Mouse (Mus musculus): ENCODE results near the gene Sik2. TPM values are rescaled to one million over a fixed set of nuclear protein-coding genes. Genes with fewer than 3 reads are reported as not detected.

Sik2 gene
- polyA plus RNA-seq, 1 experiment from 2014 or later = 16.2 TPM

DNA sequence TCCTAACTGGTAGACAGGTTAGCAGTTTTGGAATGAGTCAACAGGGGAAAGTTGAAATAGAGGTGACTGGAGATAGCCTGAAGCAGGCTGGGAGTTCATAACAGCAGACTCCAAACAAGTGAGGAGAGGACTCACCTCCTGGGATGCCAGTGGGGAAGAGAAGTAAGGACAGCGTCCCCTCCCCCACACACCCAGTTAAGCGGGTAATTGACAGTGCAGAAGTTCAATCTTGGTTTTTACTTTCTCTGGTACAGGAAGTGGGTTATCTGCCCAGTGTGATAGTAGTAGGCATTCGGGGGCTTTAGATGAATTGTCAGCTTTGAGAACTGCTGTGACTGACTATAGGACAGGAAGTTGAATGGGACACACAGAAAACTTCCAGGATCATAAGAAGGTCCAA is 11.5 kb upstream of the Sik2 start:
- H3K9ac ChIP-seq = no peak overlapping the region
- no peaks in the 10 kb centered on the region for H3K4me1 ChIP-seq
- 80% methylated on average over 3 of the region's 3 CpGs for WGBS
- H3K27me3 ChIP-seq = no peaks in the 10 kb centered on the region
- no peaks in the 10 kb centered on the region for H3K36me3 ChIP-seq (replicated peaks)
- ATAC-seq (ENCODE audit: low FRiP score) = no peak
- no peak overlapping the region for H3K27ac ChIP-seq
- no peak overlapping the region for H3K4me2 ChIP-seq
- no peaks in the 10 kb centered on the region for H3K9me3 ChIP-seq
- H3K4me3 ChIP-seq (replicated peaks) = no peak overlapping the region

DNA sequence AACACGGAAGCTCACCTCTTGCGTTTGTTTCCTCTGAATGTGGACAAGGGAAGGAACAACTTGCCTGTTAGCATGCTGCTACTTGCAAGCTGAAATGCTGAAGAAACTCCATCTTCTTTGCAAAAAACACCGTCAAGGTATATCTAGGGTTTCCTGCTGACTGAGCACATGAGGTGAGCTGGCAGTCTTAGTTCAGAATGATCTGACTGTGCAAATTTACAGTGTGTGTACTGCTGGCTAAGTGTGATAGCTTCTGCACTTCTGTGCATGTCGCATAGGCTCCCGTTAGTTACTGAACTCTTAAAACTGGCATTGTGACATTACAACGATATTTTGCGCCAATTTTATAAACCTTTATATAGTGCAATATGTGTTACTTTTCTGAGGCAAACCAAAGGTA is 10.8 kb upstream of the Sik2 start:
- WGBS = 83% methylated on average over 7 of the region's 7 CpGs
- ATAC-seq (ENCODE audit: low FRiP score) = no peak
- Histone ChIP-seq H3K4me1 (no peaks in the 10 kb centered on the region), H3K36me3 (replicated peaks) (no peaks in the 10 kb centered on the region), H3K4me2 (no peak overlapping the region), H3K4me3 (replicated peaks) (no peak overlapping the region), H3K27ac (no peak overlapping the region), H3K9me3 (no peaks in the 10 kb centered on the region), H3K27me3 (no peaks in the 10 kb centered on the region), H3K9ac (no peak overlapping the region)

DNA sequence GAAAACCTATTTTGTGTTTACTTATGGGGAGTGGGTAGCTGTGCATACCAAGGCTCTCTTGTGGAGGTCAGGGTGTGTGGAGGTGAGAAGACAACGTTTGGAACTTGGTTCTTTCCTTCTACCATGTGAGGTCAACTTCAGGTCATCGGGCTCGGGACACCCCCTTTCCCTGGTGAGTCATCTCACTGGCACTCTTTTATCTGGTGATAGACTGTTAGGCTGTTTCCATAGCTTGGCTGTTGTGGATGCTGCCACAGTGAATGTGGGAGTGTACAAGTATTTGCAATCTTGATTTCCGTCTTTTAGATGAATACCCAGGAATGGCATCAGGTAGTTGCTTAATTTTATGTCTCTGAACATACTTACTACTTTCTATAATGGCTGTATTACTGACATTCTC is 6.9 kb upstream of the Sik2 start:
- no peaks in the 10 kb centered on the region for H3K27me3 ChIP-seq
- no peak overlapping the region for H3K4me2 ChIP-seq
- no peaks in the 10 kb centered on the region for H3K36me3 ChIP-seq (replicated peaks)
- no peak overlapping the region for H3K4me3 ChIP-seq (replicated peaks)
- WGBS = 57% methylated on average over 4 of the region's 4 CpGs
- no peaks in the 10 kb centered on the region for H3K9me3 ChIP-seq
- no peaks in the 10 kb centered on the region for H3K4me1 ChIP-seq
- no peak overlapping the region for H3K9ac ChIP-seq
- no peak for ATAC-seq (ENCODE audit: low FRiP score)
- no peak overlapping the region for H3K27ac ChIP-seq

DNA sequence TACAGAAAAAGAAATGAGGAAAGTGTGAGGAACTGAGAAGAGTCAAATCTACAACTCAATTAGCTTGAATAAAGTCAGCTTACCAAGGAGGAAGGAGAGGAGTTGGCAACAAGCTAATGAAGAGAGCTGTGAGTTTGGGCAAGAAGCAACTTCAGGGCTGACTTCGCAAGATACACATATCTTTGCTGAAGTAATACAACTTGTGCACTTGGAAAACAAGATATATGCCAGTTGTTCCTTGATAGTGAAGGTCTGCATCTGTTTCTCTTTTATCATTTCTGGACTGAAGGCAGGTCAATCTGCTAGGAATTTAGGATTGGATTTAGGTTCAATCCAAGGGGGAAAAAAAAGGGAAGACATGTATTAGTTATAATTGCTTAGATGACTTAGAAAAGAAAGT is 4.8 kb upstream of the Sik2 start:
- Histone ChIP-seq H3K4me3 (replicated peaks) (no peak overlapping the region), H3K27ac (no peak overlapping the region), H3K27me3 (0 out of 2 replicates have a peak, but pooled peaks cover 4% of the 10 kb centered on the region), H3K36me3 (replicated peaks) (no peaks in the 10 kb centered on the region), H3K9ac (no peak overlapping the region), H3K9me3 (no peaks in the 10 kb centered on the region), H3K4me1 (peaks cover 7% of the 10 kb centered on the region), H3K4me2 (no peak overlapping the region)
- 91% methylated on average over 1 of the region's 1 CpGs for WGBS
- no peak for ATAC-seq (ENCODE audit: low FRiP score)

DNA sequence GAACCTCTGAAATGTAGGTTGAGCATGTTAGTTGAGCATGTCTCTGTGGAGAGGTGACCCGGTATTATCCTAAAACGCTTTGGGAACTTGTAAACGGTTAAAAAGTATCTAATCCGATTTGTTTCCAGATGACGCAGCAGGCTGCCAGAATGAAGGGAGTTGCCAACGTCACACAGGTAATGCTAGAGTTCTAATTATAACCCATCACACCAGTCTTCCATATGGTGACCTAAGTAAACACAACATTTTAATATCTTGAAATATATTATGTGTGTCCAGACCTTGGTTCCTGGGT is 730 bp upstream of the Sik2 start:
- no peaks in the 10 kb centered on the region for H3K9me3 ChIP-seq
- WGBS = 3% methylated on average over 6 of the region's 6 CpGs
- peak overlapping the region; percentile 13 for H3K9ac ChIP-seq

DNA sequence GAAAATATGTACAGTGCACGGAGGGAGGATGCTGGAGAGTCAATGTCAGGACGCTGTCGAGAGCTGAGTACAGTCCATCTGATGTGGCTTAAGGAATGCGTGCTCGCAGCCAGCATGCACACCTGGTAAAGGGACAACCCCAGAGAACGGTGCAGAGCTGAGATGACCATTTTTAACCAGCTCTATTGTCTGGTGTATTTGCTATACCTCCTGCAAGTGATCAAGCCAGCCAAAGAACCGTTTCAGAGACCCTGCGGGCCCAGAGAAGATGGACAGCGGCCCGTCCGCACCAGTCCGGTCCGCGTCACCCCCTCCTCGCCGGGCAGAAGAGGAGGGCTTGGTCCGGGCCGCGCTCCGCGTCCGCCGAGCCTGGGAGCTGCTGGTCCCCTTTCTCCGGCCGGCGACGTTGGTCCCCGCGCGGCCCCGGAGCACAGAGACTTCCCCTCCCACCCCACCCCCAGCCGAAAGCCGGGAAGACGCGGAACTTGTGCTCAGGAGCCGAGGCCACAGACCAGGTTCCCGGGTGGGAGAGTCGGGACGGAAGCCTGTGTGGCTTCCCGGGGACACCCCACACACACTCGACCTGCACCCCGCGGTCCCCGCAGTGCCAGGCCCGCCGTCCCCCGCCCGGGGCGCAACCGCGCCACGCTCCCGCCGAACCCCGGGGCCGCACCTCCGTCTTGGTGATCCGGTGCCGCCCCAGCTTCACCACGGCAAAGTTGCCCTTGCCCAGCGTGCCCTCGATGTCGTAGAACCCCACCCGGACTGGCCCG is 619 bp downstream of the Sik2 start:
- peaks cover 13% of the 10 kb centered on the region for H3K4me1 ChIP-seq
- peak overlapping the region; percentile 82 for H3K4me2 ChIP-seq
- peak; percentile 47 for ATAC-seq (ENCODE audit: low FRiP score)
- H3K36me3 ChIP-seq (replicated peaks) = no peaks in the 10 kb centered on the region
- 0 out of 2 replicates have a peak, but pooled peaks cover 4% of the 10 kb centered on the region for H3K27me3 ChIP-seq
- under 1% methylated on average over 60 of the region's 65 CpGs for WGBS
- peak overlapping the region; percentile 86 for H3K4me3 ChIP-seq (replicated peaks)
- H3K9ac ChIP-seq = peak overlapping the region; percentile 87
- H3K27ac ChIP-seq = peak overlapping the region; percentile 81
- no peaks in the 10 kb centered on the region for H3K9me3 ChIP-seq

More for the DNA sequence above, 730 bp upstream of the Sik2 start:
- peak overlapping the region; percentile 86 for H3K4me3 ChIP-seq (replicated peaks)
- H3K27ac ChIP-seq = no peak overlapping the region
- peak overlapping the region; percentile 82 for H3K4me2 ChIP-seq
- H3K4me1 ChIP-seq = peaks cover 13% of the 10 kb centered on the region
- ATAC-seq (ENCODE audit: low FRiP score) = no peak
- H3K36me3 ChIP-seq (replicated peaks) = no peaks in the 10 kb centered on the region
- 0 out of 2 replicates have a peak, but pooled peaks cover 4% of the 10 kb centered on the region for H3K27me3 ChIP-seq

DNA sequence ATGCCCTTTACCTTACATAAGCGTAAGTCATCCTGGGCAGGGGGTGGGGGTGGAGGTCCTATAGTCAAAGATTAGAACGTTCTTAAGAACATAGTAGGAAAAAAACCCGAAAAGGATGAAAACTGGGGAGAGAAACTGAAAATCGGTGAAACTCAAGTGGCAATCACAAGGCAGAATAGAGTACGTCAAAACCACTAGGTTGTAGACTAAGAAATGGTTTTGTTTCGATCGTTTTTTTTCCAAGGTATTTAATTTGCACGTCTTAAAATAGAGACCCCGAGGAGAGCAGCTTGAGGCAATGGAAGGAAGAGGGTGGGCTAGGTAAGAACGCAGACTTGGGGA is 1.2 kb downstream of the Sik2 start:
- 0 out of 2 replicates have a peak, but pooled peaks cover 4% of the 10 kb centered on the region for H3K27me3 ChIP-seq
- peak overlapping the region; percentile 86 for H3K4me3 ChIP-seq (replicated peaks)
- H3K27ac ChIP-seq = no peak overlapping the region
- H3K4me1 ChIP-seq = peaks cover 13% of the 10 kb centered on the region
- peak overlapping the region; percentile 87 for H3K9ac ChIP-seq
- no peaks in the 10 kb centered on the region for H3K36me3 ChIP-seq (replicated peaks)
- no peaks in the 10 kb centered on the region for H3K9me3 ChIP-seq
- WGBS = 13% methylated on average over 10 of the region's 10 CpGs
- H3K4me2 ChIP-seq = peak overlapping the region; percentile 82
- no peak for ATAC-seq (ENCODE audit: low FRiP score)

DNA sequence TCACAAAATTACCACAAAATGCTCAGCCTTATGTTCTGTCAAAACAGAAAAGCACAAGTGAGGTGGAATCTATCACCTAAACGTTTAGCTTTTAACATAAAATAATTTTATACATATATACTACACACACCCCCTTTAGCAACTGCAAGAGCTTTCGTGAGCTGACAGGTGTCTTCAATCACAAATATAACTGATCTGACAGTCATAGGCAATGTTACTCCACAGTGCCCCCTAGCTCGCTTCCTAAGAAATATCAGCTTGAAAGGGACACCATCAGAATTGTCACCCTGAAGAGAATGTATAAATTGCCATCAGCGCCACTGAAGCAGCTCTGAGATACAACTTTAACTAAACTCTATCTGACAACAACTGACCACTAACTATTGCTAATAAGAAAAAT is 2.0 kb downstream of the Sik2 start:
- Histone ChIP-seq H3K27ac (no peak overlapping the region), H3K9ac (no peak overlapping the region), H3K36me3 (replicated peaks) (no peaks in the 10 kb centered on the region), H3K4me3 (replicated peaks) (0 out of 2 replicates have a peak overlapping the region, but pooled peaks have one; percentile 5), H3K4me2 (peak overlapping the region; percentile 9; the same call in 1 of the 2 replicates), H3K4me1 (peaks cover 16% of the 10 kb centered on the region), H3K27me3 (0 out of 2 replicates have a peak, but pooled peaks cover 4% of the 10 kb centered on the region), H3K9me3 (no peaks in the 10 kb centered on the region)
- WGBS = 5% methylated on average over 4 of the region's 4 CpGs
- no peak for ATAC-seq (ENCODE audit: low FRiP score)

DNA sequence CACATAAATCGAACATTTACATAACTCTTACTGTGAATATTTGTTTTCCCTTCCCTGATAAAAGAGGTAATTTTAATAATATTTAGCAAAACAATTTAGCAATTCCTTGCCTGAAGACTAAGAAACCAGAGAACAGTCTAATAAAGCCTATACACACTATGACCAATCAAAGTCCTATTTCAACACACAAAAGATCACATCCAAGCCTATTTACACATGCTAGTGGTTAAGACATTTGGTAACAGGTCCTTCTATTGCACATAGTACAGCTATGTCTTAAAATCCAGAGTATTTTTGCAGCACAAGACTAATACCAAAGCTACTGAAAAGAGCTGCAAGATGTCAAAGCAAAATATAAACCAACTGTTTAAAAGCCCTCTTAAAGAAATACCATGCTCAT is 4.8 kb downstream of the Sik2 start:
- Histone ChIP-seq H3K4me3 (replicated peaks) (no peak overlapping the region), H3K9me3 (no peaks in the 10 kb centered on the region), H3K27me3 (no peaks in the 10 kb centered on the region), H3K36me3 (replicated peaks) (no peaks in the 10 kb centered on the region; the same call in 1 of the 2 replicates), H3K9ac (no peak overlapping the region), H3K27ac (no peak overlapping the region), H3K4me1 (peaks cover 10% of the 10 kb centered on the region), H3K4me2 (no peak overlapping the region)
- no peak for ATAC-seq (ENCODE audit: low FRiP score)
- 96% methylated on average over 1 of the region's 1 CpGs for WGBS

DNA sequence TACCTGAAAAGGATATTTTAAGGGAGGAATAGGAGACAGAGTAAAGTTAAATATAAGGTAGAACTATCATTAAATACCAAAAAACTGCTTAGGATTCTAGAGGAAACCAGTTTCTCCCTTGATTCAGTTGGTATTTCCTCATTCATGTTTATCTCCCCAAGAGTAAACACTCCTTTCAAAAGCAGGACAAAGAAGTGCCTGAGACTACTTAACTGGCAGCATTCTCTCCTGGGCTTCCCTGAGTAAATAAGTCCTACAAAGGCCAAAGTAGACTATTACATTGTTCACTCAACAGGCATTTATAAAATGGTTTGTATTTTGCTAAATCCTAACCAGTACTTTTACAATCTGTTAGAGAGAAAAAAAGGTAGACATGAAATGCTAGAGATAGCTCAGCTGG is 22.2 kb downstream of the Sik2 start:
- Histone ChIP-seq H3K4me2 (no peak overlapping the region), H3K9ac (no peak overlapping the region), H3K9me3 (no peaks in the 10 kb centered on the region), H3K36me3 (replicated peaks) (no peaks in the 10 kb centered on the region), H3K4me1 (peaks cover 10% of the 10 kb centered on the region), H3K27ac (no peak overlapping the region), H3K27me3 (no peaks in the 10 kb centered on the region), H3K4me3 (replicated peaks) (no peak overlapping the region)
- ATAC-seq (ENCODE audit: low FRiP score) = no peak

DNA sequence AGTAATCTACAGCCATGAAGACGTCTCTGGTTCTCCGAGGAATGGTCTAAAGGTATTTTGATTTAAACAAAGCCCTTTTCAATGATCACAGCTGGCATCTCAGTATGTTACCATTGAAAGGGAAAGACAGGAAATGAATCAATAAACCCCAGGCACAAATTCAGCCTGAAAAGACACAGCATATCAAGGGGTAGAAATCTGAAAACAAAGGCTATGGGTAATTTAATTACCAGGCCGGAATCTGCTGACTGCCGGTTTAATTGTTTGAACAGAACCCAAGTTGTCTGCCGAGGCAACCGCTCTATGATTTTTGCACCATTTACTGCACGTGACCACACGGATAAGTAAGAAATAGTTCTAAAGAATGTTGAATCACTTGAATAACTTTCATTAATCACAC is 22.8 kb downstream of the Sik2 start:
- Histone ChIP-seq H3K27ac (no peak overlapping the region), H3K36me3 (replicated peaks) (no peaks in the 10 kb centered on the region), H3K4me2 (no peak overlapping the region), H3K9ac (no peak overlapping the region), H3K4me3 (replicated peaks) (no peak overlapping the region), H3K9me3 (no peaks in the 10 kb centered on the region), H3K27me3 (no peaks in the 10 kb centered on the region), H3K4me1 (peaks cover 10% of the 10 kb centered on the region)
- ATAC-seq (ENCODE audit: low FRiP score) = no peak
- WGBS = 6% methylated on average over 8 of the region's 8 CpGs

DNA sequence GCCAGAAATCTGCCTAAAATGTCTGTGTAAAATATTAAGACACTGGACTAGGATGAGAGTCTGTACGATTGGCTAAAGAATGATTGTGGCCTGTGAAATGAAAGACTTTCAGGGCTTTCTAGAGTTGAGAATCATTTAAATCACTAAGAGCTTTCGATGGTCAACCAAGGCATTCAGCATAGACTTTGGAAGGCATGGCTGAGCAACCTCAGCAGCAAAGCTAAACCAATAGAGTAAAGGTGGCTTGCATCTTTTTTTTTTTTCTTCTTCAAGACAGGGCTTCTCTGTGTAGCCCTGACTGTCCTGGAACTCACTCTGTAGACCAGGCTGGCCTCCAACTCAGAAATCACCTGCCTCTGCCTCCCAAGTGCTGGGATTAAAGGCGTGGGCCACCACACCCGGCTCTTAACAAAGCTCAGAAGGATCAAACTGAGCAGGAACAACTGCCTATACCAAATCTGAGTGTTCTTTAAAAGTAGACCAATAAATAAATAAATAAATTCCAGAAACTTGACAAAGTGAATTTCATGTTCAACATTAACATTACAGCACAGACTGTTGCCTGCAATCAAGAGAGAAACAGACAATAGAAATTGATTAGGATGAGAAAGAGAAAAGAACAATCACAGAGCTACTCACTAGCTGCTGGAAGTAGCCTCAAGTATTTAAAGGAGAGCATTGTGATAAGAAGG is 27.2 kb downstream of the Sik2 start:
- Histone ChIP-seq H3K27me3 (no peaks in the 10 kb centered on the region), H3K9me3 (no peaks in the 10 kb centered on the region), H3K27ac (no peak overlapping the region), H3K4me2 (no peak overlapping the region), H3K9ac (no peak overlapping the region), H3K4me1 (peaks cover 5% of the 10 kb centered on the region), H3K36me3 (replicated peaks) (no peaks in the 10 kb centered on the region), H3K4me3 (replicated peaks) (no peak overlapping the region)
- 87% methylated on average over 4 of the region's 4 CpGs for WGBS
- ATAC-seq (ENCODE audit: low FRiP score) = no peak

DNA sequence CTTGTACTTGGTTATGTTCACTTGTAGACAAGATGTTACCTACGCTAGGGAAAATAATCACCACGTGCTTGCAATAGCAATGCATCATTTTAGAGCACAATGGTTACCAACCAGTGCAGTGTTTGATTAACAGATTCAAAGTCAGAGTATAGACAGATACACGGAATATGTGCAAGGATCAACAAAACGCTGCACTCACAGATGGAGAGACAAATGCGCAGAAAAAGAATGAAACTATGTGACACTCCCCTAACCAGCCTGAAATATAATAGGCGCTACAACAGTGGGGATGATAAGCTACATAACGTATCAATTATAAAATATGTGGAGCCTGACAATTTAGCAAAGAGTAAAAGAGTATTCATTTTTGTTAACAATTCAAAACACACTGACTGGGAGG is 34.2 kb downstream of the Sik2 start:
- H3K27me3 ChIP-seq = no peaks in the 10 kb centered on the region
- no peak overlapping the region for H3K27ac ChIP-seq
- ATAC-seq (ENCODE audit: low FRiP score) = no peak
- H3K4me1 ChIP-seq = peaks cover 5% of the 10 kb centered on the region; the same call in 1 of the 2 replicates
- 88% methylated on average over 7 of the region's 7 CpGs for WGBS
- no peak overlapping the region for H3K4me2 ChIP-seq
- no peak overlapping the region for H3K4me3 ChIP-seq (replicated peaks)
- no peaks in the 10 kb centered on the region for H3K9me3 ChIP-seq
- H3K9ac ChIP-seq = no peak overlapping the region
- no peaks in the 10 kb centered on the region for H3K36me3 ChIP-seq (replicated peaks)

All from forebrain, embryonic 12.5 days (tissue).